26 mouse cellular contexts compared by ENCODE assay signal in the genomic region with DNA sequence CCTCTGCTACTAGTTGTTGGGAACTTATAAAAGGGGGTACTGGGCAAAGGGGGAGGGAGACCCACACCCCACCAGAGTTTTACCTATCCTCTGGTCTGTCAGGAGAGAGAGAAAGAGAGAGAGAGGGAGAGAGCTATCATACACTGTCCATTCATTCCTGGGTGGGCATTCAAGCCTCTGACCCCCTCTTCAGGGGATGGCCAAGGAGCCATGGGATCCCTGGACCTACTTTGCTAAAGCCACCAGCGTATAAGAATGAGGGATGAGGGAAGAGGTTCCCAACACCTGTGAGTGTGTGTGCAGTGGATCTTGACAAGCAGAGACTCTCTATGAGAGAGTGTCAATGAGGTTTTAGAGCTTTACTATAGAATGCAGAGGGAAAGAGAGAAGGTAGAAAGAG. TPM values are rescaled to one million over a fixed set of nuclear protein-coding genes. Genes with fewer than 3 reads are reported as not detected.
DNase-seq lines count a peak whose midpoint lies in the region; ATAC-seq and TF ChIP-seq lines count a peak whose summit lies in the region.
"Had no signal": no experiment of that assay in that cellular context is flagged by ENCODE, and none has a peak within 500 bp of the region (broad histone marks: within the 10 kb centered on the region; RNA-seq: fewer than 3 reads in every experiment).

No protein-coding gene starts in this region.

- no peaks in the 10 kb centered on the region for H3K4me1 ChIP-seq in heart, embryonic 12.5 days (replicated peaks)
- H3K4me1 ChIP-seq in kidney, embryonic 15.5 days = no peaks in the 10 kb centered on the region
- no peaks in the 10 kb centered on the region for H3K4me1 ChIP-seq in kidney, adult 2 months (ENCODE audit: control insufficient read depth, insufficient read depth, low read length)
- H3K4me1 ChIP-seq: forebrain, embryonic 10.5 days; forebrain, embryonic 13.5 days; heart, embryonic 13.5 days; hindbrain, embryonic 12.5 days had no signal

- TF ChIP-seq CTCF in kidney, adult 2 months (conservative IDR thresholded peaks at IDR 0.05; ENCODE audit: insufficient read depth, insufficient read length, low read depth, low read length) = no peak

- no peak overlapping the region for H3K4me2 ChIP-seq in heart, embryonic 12.5 days
- H3K4me2 ChIP-seq in kidney, embryonic 15.5 days = no peak overlapping the region
- H3K4me2 ChIP-seq: forebrain, embryonic 13.5 days; heart, embryonic 13.5 days; hindbrain, embryonic 12.5 days had no signal

- 35% methylated on average over 1 of the region's 1 CpGs for WGBS in heart, embryonic 12.5 days
- 47% methylated on average over 1 of the region's 1 CpGs for WGBS in kidney, embryonic 15.5 days
- WGBS in kidney, adult 2 months = 52% methylated on average over 1 of the region's 1 CpGs

- no peaks in the 10 kb centered on the region for H3K36me3 ChIP-seq in heart, embryonic 12.5 days
- no peaks in the 10 kb centered on the region for H3K36me3 ChIP-seq in kidney, embryonic 15.5 days
- no peaks in the 10 kb centered on the region for H3K36me3 ChIP-seq in kidney, adult 2 months (ENCODE audit: control insufficient read depth, insufficient read depth, low read length)
- H3K36me3 ChIP-seq: forebrain, embryonic 10.5 days; G1E; heart, embryonic 13.5 days; hindbrain, embryonic 12.5 days had no signal

- no peak overlapping the region for H3K27ac ChIP-seq in heart, embryonic 12.5 days (ENCODE audit: poor library complexity, severe bottlenecking)
- H3K27ac ChIP-seq in kidney, embryonic 15.5 days = no peak overlapping the region
- no peak overlapping the region for H3K27ac ChIP-seq in kidney, adult 2 months (ENCODE audit: insufficient read depth, low read depth, low read length)
- H3K27ac ChIP-seq: forebrain, embryonic 10.5 days; forebrain, embryonic 13.5 days; heart, embryonic 13.5 days; hindbrain, embryonic 12.5 days; hindbrain, postnatal 0 days had no signal

- TF ChIP-seq POLR2A in kidney, adult 2 months (IDR thresholded peaks at IDR 0.05; ENCODE audit: low read depth, low read length) = no peak

- H3K9me3 ChIP-seq in heart, embryonic 12.5 days (replicated peaks) = peaks cover 12% of the 10 kb centered on the region
- no peaks in the 10 kb centered on the region; the same call in 1 of the 2 replicates for H3K9me3 ChIP-seq in kidney, embryonic 15.5 days (replicated peaks)
- H3K9me3 ChIP-seq: forebrain, embryonic 13.5 days; G1E had no signal

- H3K4me3 ChIP-seq in heart, embryonic 12.5 days = no peak overlapping the region
- no peak overlapping the region for H3K4me3 ChIP-seq in kidney, embryonic 15.5 days (replicated peaks)
- H3K4me3 ChIP-seq in kidney, adult 2 months (ENCODE audit: insufficient read depth, low read depth, low read length) = no peak overlapping the region
- H3K4me3 ChIP-seq: forebrain, embryonic 10.5 days; forebrain, embryonic 13.5 days; heart, embryonic 13.5 days; hindbrain, embryonic 12.5 days had no signal

- peak; percentile 90 for DNase-seq in heart, adult 11 months
- DNase-seq in kidney, adult 2 months = no peak
- DNase-seq in spleen, postnatal 4 days (ENCODE audit: low spot score in 2 of 2) = peak; percentile 24 to 64
- DNase-seq in spleen, adult 18-20 months = no peak
- no peak for DNase-seq in urinary bladder, postnatal 36 days (ENCODE audit: low spot score in 2 of 2)
- DNase-seq: adrenal gland, postnatal 10 days; adrenal gland, postnatal 36 days; B cell, adult 2 months; cerebellum, adult 2 months; cerebellum, adult 9-11 months; cerebellum, postnatal 25 days; gastrocnemius, postnatal 10 days; gastrocnemius, postnatal 36 days had no signal

- H3K27me3 ChIP-seq in heart, embryonic 12.5 days (replicated peaks) = no peaks in the 10 kb centered on the region
- no peaks in the 10 kb centered on the region for H3K27me3 ChIP-seq in kidney, embryonic 15.5 days
- H3K27me3 ChIP-seq in kidney, adult 2 months (replicated peaks; ENCODE audit: control insufficient read depth, insufficient read depth, low read length) = no peaks in the 10 kb centered on the region
- H3K27me3 ChIP-seq: forebrain, embryonic 13.5 days; heart, embryonic 13.5 days; hindbrain, embryonic 12.5 days had no signal

- ATAC-seq in heart, embryonic 12.5 days (ENCODE audit: insufficient number of reproducible peaks, low FRiP score) = no peak
- ATAC-seq in kidney, embryonic 15.5 days (replicated peaks; ENCODE audit: low FRiP score) = 0 out of 2 replicates have a peak, but pooled peaks have one; percentile 25
- ATAC-seq: forebrain, embryonic 13.5 days; forebrain, embryonic 16.5 days; hindbrain, postnatal 0 days; inflammation-experienced regulatory T-cells, adult 6 months; Patski had no signal

- H3K9ac ChIP-seq in heart, embryonic 12.5 days = no peak overlapping the region
- H3K9ac ChIP-seq in kidney, embryonic 15.5 days = no peak overlapping the region
- H3K9ac ChIP-seq: forebrain, embryonic 13.5 days; heart, embryonic 13.5 days; hindbrain, embryonic 12.5 days had no signal

RNA-seq across cellular contexts. Expression of gene AW822073, which starts 18.7 kb away (rescaled TPM):
- not detected in 2 replicates for polyA plus RNA-seq in heart, embryonic 12.5 days (2016; fragmentation: Nextera tagmentation; extraction: Ambion mirVana)
- not detected in 2 replicates for polyA plus RNA-seq in kidney, embryonic 15.5 days (2015; fragmentation: Nextera tagmentation; extraction: Ambion mirVana)
- not detected in 2 replicates for polyA plus RNA-seq in kidney, adult 2 months (2012; rRNA removed)
- polyA plus RNA-seq: cerebellum, adult 2 months; embryonic facial prominence, embryonic 14.5 days; forebrain, embryonic 10.5 days; forebrain, embryonic 13.5 days; forebrain, embryonic 16.5 days; G1E; heart, embryonic 13.5 days; heart, embryonic 16.5 days; hindbrain, embryonic 12.5 days; hindbrain, postnatal 0 days; inflammation-experienced regulatory T-cells, adult 6 months; Patski had no signal

RNA-seq across cellular contexts. Expression of gene Duxf3, which starts 26.5 kb away (rescaled TPM):
- not detected in 2 replicates for polyA plus RNA-seq in heart, embryonic 12.5 days (2016; fragmentation: Nextera tagmentation; extraction: Ambion mirVana)
- not detected in 2 replicates for polyA plus RNA-seq in kidney, embryonic 15.5 days (2015; fragmentation: Nextera tagmentation; extraction: Ambion mirVana)
- not detected in 2 replicates for polyA plus RNA-seq in kidney, adult 2 months (2012; rRNA removed)
- polyA plus RNA-seq: cerebellum, adult 2 months; embryonic facial prominence, embryonic 14.5 days; forebrain, embryonic 10.5 days; forebrain, embryonic 13.5 days; forebrain, embryonic 16.5 days; G1E; heart, embryonic 13.5 days; hindbrain, embryonic 12.5 days; hindbrain, postnatal 0 days; inflammation-experienced regulatory T-cells, adult 6 months; Patski had no signal

RNA-seq across cellular contexts. Expression of gene Gm4981, which starts 30.5 kb away (rescaled TPM):
- not detected in 2 replicates for polyA plus RNA-seq in heart, embryonic 12.5 days (2016; fragmentation: Nextera tagmentation; extraction: Ambion mirVana)
- polyA plus RNA-seq in kidney, embryonic 15.5 days (2015; fragmentation: Nextera tagmentation; extraction: Ambion mirVana) = not detected in 2 replicates
- polyA plus RNA-seq in kidney, adult 2 months (2012; rRNA removed) = not detected in 2 replicates
- polyA plus RNA-seq: cerebellum, adult 2 months; embryonic facial prominence, embryonic 14.5 days; forebrain, embryonic 10.5 days; forebrain, embryonic 13.5 days; forebrain, embryonic 16.5 days; G1E; heart, embryonic 13.5 days; heart, embryonic 16.5 days; hindbrain, embryonic 12.5 days; hindbrain, postnatal 0 days; inflammation-experienced regulatory T-cells, adult 6 months; Patski had no signal

RNA-seq across cellular contexts. Expression of gene Gcc2, which starts 49.3 kb away (rescaled TPM):
- polyA plus RNA-seq in heart, embryonic 12.5 days (2016; fragmentation: Nextera tagmentation; extraction: Ambion mirVana) = 47.5 and 52.8 TPM in 2 replicates
- 58.5 and 69.7 TPM in 2 replicates for polyA plus RNA-seq in kidney, embryonic 15.5 days (2015; fragmentation: Nextera tagmentation; extraction: Ambion mirVana)
- polyA plus RNA-seq in kidney, adult 2 months (2012; rRNA removed) = 11.3 and 13.0 TPM in 2 replicates

Comparison
In these comparisons a context has a peak if more than half of its experiments do, and no peak if none do; other contexts are left out.
1. DNase-seq: peak in heart, adult 11 months (single experiment) and spleen, postnatal 4 days (2 of 2); none in kidney, adult 2 months (single experiment), spleen, adult 18-20 months (0 of 2) and urinary bladder, postnatal 36 days (0 of 2).